Mouse (Mus musculus): ENCODE data around the gene E130311K13Rik.

DNA sequence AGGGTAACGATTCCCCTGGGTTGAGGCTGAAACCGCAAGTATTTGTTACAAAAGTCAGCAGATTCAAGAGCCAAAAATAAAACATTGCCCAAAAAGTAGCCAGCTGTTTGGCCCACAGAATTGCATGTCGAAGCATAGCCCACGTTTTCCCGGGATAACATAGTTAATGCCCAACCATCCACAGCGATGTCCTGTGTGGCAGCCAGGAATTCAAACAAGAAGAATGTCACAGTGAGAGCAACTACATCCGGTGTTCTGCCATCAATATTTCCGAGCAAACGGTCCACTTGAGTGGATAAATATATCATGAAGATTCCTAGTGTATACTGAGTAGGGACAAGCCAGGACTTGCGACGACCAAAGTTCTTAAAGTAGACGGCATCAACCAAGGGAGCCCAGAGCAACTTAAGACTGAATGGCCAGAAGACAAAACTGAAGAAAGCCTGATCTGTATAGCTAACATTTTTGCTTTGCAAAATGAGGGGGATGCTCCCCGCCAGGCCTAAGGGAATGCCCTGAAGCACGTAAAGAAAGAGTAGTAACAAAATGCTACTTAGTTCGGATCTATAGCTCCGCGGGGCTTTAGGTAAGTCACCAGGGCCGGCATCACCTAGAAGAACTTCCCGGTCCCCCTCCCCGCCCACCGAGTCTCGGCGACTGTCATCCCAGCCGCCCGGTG is 34.3 kb upstream of the E130311K13Rik start:
- TF ChIP-seq CTCF (IDR thresholded peaks at IDR 0.05; ENCODE audit: control insufficient read depth, insufficient read depth, low read length) (no peak), POLR2A (IDR thresholded peaks at IDR 0.05; ENCODE audit: borderline replicate concordance, control insufficient read depth, low read depth, low read length) (no peak)

Measured in bone marrow, adult 2 months (tissue).